Mouse (Mus musculus): ENCODE measurements around the gene Ypel3. TPM values are rescaled to one million over a fixed set of nuclear protein-coding genes. Genes with fewer than 3 reads are reported as not detected.

Gene Ypel3
- polyA plus RNA-seq, 1 experiment, result 545 TPM

DNA sequence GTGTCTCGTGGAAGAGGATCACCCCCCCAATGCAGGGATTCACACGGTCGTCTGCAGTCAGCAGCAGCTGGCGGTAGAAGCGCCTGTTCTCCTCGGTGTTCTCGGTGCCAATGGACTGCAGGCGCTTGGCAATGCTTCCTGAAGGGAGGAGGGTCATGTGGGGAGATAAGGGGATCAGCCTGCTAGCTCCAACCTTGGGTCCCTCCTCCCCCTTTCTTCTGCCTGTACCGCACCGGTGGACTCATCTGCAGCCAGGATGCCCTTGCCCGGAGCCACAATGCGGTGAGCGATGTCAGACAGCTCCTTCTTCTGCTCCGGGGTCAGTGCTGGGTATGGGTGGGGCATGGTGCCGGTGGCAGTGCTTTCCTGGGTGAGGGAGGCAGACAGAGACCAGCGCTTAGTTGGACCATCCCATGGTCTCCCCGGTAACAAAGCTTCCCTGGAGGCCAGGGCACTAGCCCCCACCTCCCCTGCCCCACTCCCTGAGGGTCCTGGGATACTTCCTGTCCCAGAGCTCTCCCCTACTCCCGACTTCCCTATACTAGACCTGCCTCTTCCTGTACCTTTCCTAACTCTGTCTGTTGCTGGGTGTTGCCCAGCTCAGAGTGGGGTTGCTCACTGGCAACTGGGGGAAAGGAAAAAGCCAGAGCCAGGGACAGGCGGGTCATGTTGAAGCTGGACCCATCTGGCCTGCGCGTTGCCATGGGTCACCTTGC lies 20.8 kb downstream of the Ypel3 start, which contains the start of gene Fam57b:
TSS of gene Fam57b (plus strand) at position 258 of the 716 bp plus-strand sequence.
- TF ChIP-seq POLR2A (IDR thresholded peaks at IDR 0.05; ENCODE audit: extremely low read depth, insufficient read depth, low read length) (0 out of 2 replicates have a peak, but pooled peaks have one; percentile 32), CTCF (IDR thresholded peaks at IDR 0.05; ENCODE audit: extremely low read depth, insufficient read depth, low read length) (no peak)
- Histone ChIP-seq H3K4me3 (ENCODE audit: insufficient read depth, low read length) (peak within 1 kb of the TSS; percentile 90), H3K27ac (ENCODE audit: insufficient read depth, low read length) (peak within 1 kb of the TSS; percentile 99), H3K4me1 (ENCODE audit: control insufficient read depth, insufficient read depth, low read length) (no peaks in the 10 kb centered on the region; the same call in 1 of the 2 replicates)

DNA sequence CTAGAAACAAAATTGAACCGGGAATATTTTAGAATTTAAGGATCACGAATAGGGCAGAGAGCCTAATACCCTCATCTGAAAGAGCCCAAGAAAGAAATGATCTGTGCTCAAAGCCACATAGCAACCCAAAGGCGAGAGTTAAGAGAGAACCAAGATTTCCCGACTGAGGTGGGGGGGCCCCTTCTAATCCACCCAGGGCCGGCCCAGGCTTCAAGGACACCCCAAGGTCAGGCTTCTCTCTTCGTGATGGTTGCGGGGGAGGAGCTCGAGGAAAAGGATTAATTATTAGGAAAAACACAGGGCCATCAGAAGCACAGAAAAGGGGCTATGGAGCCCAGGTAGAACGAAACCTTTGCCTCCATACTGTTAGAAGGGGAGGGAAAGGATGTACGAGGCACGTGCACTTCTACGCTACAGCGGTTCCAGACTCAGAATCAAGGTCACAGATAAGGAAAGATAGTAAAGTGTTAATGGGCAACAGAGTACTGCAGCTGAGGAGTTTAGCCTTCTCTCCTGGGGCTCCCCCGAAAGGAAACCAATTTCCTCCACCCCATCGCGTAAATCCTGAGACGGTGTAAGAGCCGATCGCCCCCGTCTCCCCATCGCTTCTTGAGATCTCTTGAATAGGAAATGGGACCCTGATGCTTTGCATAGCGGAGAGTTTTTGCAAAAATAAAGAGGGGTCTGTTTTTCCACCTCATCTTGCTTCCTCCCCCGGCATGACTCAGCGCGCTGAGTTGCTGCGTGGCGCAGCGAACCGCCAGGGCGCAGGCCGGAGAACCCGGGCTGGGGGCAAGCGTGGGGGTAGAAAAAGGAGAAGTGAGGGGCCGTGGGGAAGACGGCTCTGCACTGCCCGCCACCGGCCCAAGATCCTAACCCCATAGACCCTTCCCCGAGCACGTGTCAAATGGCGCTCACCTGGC lies 21.6 kb downstream of the Ypel3 start:
- Histone ChIP-seq H3K4me1 (ENCODE audit: control insufficient read depth, insufficient read depth, low read length) (no peaks in the 10 kb centered on the region; the same call in 1 of the 2 replicates), H3K4me3 (ENCODE audit: insufficient read depth, low read length) (peak overlapping the region; percentile 90), H3K27ac (ENCODE audit: insufficient read depth, low read length) (peak overlapping the region; percentile 99)
- TF ChIP-seq POLR2A (IDR thresholded peaks at IDR 0.05; ENCODE audit: extremely low read depth, insufficient read depth, low read length) (peak; percentile 28; the same call in 1 of the 2 replicates), CTCF (IDR thresholded peaks at IDR 0.05; ENCODE audit: extremely low read depth, insufficient read depth, low read length) (no peak)

DNA sequence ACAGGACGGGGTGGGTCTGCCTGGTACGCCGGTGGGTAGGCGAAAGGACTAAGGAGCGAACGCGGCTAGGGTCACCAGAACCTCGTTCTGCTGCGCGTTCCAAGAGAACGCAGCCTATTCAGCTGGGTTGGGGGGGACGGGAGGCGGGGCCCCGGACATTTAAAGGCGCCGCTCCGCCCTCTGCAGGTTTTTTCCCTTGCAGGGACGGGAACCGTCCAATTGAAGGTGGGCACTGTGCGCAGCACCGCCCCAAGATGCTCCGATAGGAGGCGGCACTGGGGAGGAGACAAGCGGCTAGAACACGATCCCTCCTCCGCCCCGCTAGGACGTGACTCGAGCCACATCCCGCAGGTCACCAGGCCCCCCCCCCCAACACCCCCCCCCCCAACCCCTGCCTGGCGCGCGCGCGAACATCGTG lies 22.3 kb downstream of the Ypel3 start:
- H3K4me1 ChIP-seq (ENCODE audit: control insufficient read depth, insufficient read depth, low read length), result no peaks in the 10 kb centered on the region; the same call in 1 of the 2 replicates
- peak overlapping the region; percentile 90 for H3K4me3 ChIP-seq (ENCODE audit: insufficient read depth, low read length)
- H3K27ac ChIP-seq (ENCODE audit: insufficient read depth, low read length), result peak overlapping the region; percentile 99
- TF ChIP-seq CTCF (IDR thresholded peaks at IDR 0.05; ENCODE audit: extremely low read depth, insufficient read depth, low read length), result 0 out of 2 replicates have a peak, but pooled peaks have one; percentile 0
- TF ChIP-seq POLR2A (IDR thresholded peaks at IDR 0.05; ENCODE audit: extremely low read depth, insufficient read depth, low read length), result peak; percentile 99

DNA sequence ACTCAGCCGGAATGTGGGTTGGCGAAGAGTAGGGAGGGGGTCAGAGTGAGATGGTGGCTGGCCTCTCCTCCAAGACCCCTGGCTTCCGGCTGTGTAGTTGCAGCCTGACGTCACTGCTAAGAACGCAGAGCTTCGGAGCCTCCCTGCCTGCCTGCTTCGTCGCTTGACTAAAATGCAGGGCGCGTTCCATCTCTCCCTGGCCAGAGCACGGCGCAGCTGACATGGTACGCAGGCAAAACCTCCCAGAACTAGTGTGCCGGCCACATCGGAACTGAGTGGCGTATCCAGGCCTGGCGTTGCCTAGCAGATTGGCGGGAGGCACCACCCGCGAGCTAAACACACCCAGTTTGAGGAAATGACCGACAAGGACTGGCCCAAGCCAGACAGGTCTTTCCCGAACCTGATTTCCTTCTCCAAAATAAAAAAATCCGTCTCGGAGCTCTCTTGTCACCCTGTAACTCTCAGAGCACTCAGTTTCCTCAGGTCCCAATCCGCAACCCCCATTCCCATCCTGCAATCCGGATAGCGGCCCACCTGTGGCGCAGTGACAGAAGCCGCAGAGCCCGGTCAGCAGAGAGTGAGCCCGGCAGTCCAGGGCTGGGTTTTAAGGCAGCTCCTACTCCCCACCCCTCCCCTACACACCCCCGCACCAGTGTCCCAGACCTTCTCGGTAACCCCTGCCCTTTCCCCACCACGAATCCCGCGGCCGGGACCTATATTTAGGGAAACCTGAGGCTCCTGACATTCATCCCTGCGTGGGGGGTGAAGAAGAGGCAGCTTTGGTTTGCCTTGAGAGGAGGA lies 22.9 kb downstream of the Ypel3 start:
- TF ChIP-seq CTCF (IDR thresholded peaks at IDR 0.05; ENCODE audit: extremely low read depth, insufficient read depth, low read length) (peak; percentile 32; the same call in 1 of the 2 replicates), POLR2A (IDR thresholded peaks at IDR 0.05; ENCODE audit: extremely low read depth, insufficient read depth, low read length) (peak; percentile 93)
- H3K4me1 ChIP-seq (ENCODE audit: control insufficient read depth, insufficient read depth, low read length), result no peaks in the 10 kb centered on the region; the same call in 1 of the 2 replicates
- H3K4me3 ChIP-seq (ENCODE audit: insufficient read depth, low read length), result peak overlapping the region; percentile 90
- H3K27ac ChIP-seq (ENCODE audit: insufficient read depth, low read length), result peak overlapping the region; percentile 92

DNA sequence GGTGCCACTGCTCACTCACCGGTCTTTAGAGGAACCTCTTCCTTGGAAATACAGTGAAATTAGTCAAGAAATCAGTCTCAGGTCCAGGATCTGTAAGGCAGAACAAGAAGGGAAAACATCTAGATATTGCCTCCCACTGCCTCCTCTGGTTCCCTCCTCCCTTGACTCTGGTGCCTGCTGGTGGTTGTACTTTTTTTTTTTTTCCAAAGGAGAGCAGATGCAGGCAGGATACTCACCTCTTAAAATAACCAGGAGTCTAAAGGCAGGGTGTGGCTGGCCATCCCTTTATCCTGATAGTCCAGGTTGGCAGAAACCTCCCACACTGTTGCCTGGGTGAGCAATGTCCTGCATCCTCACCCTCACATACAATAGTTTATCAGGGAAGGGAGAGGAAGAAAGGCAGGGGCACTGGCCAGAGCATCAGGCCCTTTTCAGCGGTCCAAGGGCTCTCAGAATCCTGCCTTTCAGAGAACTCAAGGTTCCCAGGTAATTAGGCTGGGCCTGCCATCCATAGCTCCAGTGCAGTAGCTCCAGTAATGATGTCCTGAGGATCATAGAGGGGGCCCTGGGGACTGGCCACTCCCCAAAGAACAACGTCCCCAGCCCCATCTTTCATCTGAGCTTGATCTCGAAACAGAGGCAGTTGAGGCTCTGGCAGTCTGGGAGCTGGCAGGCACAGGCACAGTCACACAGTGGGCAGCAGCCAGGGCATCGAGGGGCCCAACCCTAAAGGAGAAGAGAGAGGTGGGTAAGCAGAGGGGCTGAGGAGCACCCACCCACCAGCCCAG lies 23.7 kb downstream of the Ypel3 start:
- peak overlapping the region; percentile 90 for H3K4me3 ChIP-seq (ENCODE audit: insufficient read depth, low read length)
- H3K27ac ChIP-seq (ENCODE audit: insufficient read depth, low read length), result peak overlapping the region; percentile 92
- TF ChIP-seq CTCF (IDR thresholded peaks at IDR 0.05; ENCODE audit: extremely low read depth, insufficient read depth, low read length), result no peak
- peak; percentile 41; the same call in 1 of the 2 replicates for TF ChIP-seq POLR2A (IDR thresholded peaks at IDR 0.05; ENCODE audit: extremely low read depth, insufficient read depth, low read length)
- no peaks in the 10 kb centered on the region; the same call in 1 of the 2 replicates for H3K4me1 ChIP-seq (ENCODE audit: control insufficient read depth, insufficient read depth, low read length)

DNA sequence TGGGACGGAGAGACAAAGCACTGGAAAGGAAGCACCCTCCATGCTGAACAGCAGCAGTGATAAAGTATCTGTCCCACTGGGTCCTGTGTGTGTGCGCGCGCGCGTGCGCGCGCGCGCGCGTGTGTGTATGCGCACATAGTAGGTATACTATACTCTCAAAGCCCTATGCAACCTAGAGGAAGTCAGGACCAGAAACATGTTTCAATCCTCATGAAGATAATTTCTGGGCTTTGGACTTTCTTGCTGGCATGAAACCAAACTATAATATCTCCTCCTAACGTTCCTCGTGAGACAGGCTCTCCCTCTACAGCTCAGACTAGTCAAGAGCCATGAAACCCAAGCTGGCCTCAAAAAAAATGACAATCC lies 24.3 kb downstream of the Ypel3 start:
- TF ChIP-seq CTCF (IDR thresholded peaks at IDR 0.05; ENCODE audit: extremely low read depth, insufficient read depth, low read length) (no peak), POLR2A (IDR thresholded peaks at IDR 0.05; ENCODE audit: extremely low read depth, insufficient read depth, low read length) (no peak)
- H3K4me3 ChIP-seq (ENCODE audit: insufficient read depth, low read length), result no peak overlapping the region
- peak overlapping the region; percentile 92; the same call in 1 of the 2 replicates for H3K27ac ChIP-seq (ENCODE audit: insufficient read depth, low read length)
- H3K4me1 ChIP-seq (ENCODE audit: control insufficient read depth, insufficient read depth, low read length), result no peaks in the 10 kb centered on the region; the same call in 1 of the 2 replicates

DNA sequence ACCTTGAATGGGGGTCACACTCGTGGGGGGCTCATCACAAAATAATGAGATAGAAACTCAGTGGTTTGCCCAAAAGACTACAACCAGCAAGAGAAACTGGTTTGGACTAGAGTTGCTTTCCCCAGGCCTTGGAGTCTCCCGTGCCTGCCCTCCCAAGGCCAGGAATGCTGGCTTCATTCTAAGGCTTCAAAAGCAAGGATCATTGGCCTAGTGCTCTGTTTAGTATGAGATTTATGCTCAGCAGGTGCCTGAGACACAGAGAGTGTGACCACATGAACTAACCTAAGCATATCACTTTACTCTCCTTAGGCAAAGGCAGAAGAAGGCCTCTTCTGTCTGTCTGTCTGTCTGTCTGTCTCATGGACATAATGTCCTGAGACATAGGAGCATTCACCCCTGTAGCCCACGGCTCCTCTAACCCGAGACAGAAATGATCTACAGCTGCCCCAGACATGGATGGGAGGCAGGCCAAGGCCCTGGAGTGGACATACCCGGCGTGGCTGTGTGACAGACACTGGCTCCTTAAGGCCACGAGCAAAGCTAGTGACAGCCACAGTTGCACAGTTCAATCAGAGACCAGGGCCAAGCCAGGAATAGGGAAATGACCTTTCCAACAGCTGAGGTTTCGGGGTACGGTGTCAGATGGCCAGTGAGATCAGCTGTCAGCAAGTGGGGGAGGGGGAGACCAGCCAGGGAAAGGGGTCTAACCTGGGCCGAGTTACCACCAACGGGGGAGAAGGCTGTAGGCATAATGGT lies 25.6 kb downstream of the Ypel3 start:
- Histone ChIP-seq H3K4me1 (ENCODE audit: control insufficient read depth, insufficient read depth, low read length) (no peaks in the 10 kb centered on the region; the same call in 1 of the 2 replicates), H3K4me3 (ENCODE audit: insufficient read depth, low read length) (no peak overlapping the region), H3K27ac (ENCODE audit: insufficient read depth, low read length) (no peak overlapping the region)
- no peak for TF ChIP-seq POLR2A (IDR thresholded peaks at IDR 0.05; ENCODE audit: extremely low read depth, insufficient read depth, low read length)
- no peak for TF ChIP-seq CTCF (IDR thresholded peaks at IDR 0.05; ENCODE audit: extremely low read depth, insufficient read depth, low read length)
